Mouse (Mus musculus): ENCODE results near the gene Aup1. TPM values are rescaled to one million over a fixed set of nuclear protein-coding genes. Genes with fewer than 3 reads are reported as not detected.

Aup1 gene
- polyA plus RNA-seq, 1 experiment = 309 TPM

DNA sequence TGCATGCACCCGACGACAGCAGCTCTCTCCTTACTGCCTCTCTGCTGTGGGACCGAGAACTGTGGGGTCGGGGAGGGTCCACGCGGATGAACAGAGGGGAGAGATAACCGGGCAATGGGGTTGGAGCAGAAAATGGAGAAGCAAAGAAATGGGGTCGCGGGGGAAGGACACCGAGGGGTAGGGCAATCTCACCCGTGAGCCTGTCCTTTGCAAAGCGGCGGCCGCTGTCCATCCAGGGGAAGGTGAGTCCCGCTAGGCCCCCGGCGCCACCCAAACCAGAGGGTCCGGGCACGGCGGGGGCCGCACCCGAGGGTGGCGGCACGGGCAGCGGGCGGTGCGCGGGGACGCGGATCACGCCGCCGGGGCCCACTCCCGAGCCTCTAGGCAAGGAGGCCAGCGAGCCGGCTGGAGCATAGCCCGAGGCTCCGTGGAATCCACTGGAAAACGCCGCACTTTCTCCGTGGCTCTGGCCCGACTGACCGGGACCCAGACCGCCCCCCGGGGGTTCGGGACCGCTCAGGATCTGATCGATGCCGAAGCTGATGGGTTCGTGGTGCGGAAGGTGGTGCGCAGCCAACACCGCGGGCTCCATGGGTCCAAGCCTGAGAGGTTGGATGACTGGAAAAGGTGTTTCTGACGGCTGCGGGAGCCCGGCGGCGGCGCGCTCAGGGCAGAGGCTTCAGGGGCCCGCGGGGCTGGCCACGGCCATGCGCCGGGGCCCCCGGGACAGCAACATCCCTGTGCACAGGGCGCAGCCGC is 15.3 kb downstream of the Aup1 start:
- DNase-seq (ENCODE audit: low read depth) = no peak

DNA sequence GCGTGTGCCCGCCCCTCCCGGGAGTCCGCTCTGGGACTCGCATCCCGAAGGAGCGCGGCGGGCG is 15.8 kb downstream of the Aup1 start, which contains the start of gene Tlx2:
Tlx2 (minus strand) TSS at position 47 of the 64 bp plus-strand sequence.
- no peak for DNase-seq (ENCODE audit: low read depth)

DNA sequence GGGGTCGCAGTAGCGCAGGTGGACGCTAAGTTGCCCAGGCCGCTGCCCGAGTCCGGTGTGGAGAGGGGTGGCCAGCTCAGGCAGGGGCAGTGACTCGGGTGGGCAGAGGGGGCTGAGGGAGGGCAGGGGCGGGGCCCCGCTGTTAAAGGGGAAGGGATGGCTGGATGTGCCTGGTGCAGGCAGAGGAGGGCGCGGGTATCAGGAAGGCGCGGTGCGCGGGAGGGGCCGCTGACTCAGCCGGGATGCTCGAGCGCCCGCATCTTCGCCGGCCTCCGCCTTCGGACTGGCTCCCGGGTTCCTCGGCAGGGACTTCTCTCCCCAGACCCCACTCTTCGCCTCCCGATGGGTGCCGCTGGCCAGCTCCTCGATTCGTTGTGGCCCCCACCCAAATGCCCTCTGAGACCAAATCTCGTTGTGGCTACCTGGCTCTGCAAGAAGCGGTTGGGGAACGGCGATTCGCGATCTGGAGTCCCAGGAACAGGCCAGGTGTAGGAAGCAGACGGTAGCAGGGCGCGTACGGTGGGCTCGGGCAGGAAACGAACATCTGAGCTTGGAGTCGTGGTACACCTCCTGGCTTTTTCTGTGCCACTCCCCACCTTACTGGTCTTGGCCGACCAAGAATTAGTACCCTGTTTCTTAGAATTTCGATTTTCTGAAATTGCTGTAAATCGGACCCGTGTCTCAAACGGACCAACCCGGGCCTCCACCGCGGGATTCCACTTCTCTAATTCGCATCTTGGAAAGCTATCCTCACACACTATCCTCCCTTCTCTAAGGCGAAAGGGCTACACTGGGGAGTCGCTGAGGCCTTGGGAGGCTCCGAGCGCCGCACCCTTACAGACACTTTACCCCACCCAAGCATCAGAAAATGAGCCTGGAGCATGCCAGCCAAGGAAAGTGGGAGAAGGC is 16.2 kb downstream of the Aup1 start:
- no peak for DNase-seq (ENCODE audit: low read depth)

DNA sequence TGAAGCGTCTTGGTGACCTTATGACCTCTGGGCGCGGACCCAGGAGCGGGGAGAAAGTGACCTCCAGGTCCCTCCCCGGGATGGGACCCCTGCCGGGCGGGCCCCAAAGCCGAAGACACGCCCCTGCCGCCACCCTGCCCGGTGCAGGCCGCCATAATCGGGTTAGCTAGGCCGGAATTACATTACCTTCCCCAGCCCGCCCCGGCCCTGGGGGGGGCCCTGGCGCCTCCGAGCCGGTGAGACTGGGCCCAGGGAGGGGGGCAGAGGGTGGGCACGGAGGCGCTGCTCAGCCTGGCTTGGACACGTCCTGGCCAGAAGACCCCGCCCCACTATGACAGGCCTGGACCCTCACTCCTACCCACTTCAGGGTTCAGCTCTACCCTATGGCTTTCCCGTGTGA is 16.9 kb downstream of the Aup1 start:
- no peak for DNase-seq (ENCODE audit: low read depth)

- DNase-seq (ENCODE audit: low read depth) = no peak
These were observed 20.7 kb downstream of the Aup1 start for GRCm38 (mm10) chr6:83074979-83075378.

- DNase-seq (ENCODE audit: low read depth) = no peak
These were observed 23.5 kb downstream of the Aup1 start, which contains the start of gene Pcgf1 for GRCm38 (mm10) chr6:83077630-83078323. Gene Pcgf1 (plus strand): TSS chr6:83077869.

DNA sequence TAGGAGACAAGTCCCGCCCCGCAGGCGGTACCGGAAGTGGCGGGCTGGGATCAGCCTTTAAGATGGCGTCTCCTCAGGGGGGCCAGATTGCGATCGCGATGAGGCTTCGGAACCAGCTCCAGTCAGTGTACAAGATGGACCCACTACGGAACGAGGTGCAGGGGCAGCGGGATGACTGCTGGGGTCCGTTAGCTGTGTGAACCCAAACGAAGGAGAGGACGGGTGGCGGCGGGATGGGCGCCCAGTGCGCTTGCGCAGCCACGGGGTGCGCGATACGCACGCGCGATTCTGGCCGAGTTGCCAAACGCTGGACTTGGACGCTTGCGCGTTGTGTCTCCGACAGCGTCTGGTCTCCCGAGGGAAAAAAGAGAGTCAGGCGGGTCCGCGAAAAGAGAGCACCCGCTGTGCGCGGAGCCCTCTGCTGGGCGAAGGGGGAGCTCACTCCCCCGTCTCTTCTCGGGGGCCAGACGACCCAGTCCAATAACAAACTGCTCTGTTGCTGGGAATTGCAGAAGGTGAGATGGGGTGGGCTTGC is 24.1 kb downstream of the Aup1 start:
- DNase-seq (ENCODE audit: low read depth) = peak; percentile 60

DNA sequence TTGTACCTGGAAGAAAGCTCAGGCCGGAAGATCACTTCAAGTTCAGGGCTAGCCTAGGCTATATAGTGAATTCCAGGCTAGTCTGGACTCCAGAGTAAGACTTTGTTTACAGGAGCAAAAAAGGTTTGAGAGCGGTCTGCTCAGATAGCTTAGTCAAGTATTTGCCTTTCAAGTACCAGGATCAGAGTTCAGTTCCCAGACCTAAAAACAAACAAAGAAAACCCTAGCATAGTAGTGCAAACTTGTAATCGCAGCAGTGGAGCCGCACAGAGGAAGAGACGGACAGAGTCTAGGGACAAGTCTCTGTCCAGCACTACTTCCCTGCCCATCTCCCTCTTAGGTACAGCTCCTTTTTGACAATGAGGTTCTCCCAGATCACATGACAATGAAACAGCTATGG is 25.9 kb downstream of the Aup1 start:
- DNase-seq (ENCODE audit: low read depth) = no peak

DNA sequence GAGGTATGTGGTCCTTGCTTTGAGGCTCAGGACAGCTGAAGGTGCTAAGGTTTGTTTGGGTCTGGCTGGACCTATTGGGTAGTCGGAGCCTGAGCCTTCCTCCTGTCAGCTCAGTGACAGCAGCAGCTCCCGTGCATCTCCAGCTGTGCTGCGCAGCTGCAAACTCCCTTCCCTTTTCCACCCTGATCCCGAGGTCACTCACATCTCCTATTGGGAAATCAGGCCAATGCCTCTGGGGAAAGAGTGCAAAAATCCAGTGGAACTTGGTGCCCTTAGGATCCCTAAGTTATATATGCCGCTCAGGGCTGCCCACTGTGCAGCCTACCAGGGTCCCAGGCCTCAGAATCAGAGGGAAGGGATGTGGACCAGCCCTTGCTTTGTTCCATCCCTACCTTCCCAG is 29.2 kb downstream of the Aup1 start:
- no peak for DNase-seq (ENCODE audit: low read depth)

DNA sequence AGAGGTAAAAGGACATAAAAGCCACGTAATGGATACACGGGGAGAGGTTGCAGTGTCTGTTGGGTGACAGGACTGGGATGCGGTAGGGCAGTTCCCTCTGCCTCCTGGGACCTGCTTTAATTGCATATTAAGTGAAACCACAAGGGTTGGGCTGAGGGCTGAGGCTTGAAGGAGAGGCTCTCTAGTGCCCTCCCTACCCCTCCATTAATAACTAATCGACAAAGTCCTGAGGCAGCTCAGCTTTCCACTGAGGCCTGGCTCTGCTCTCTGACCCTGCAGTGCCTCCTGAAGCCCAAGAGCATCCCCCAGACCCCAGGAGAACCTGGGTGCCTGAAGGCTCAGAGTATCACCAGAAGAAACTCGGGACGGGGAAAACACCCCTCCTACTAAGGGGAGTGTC is 30.2 kb downstream of the Aup1 start:
- DNase-seq (ENCODE audit: low read depth) = no peak

GRCm38 (mm10) chr6:83086121-83087035 is 32.1 kb downstream of the Aup1 start, which contains the start of gene Lbx2:
Gene Lbx2 (plus strand): TSS chr6:83086367.
- no peak for DNase-seq (ENCODE audit: low read depth)

GRCm38 (mm10) chr6:83087205-83087925 is 33.0 kb downstream of the Aup1 start:
- DNase-seq (ENCODE audit: low read depth) = no peak

DNA sequence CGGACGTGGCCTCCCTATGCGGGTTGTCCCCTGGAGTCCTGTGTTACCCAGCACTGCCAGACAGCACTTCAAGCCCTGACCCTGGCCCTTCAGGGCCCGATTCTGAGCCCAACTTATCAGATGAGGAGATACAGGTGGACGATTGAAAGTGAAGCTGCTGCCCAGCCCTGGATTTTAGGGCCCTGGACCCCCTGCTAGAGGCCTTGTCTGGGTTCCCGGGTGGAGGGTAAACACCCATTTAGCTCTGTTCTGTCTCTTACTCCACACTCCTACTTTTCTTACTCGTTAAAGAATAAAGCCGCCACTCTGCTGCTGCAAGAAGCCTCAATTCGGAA is 33.6 kb downstream of the Aup1 start:
- no peak for DNase-seq (ENCODE audit: low read depth)

DNA sequence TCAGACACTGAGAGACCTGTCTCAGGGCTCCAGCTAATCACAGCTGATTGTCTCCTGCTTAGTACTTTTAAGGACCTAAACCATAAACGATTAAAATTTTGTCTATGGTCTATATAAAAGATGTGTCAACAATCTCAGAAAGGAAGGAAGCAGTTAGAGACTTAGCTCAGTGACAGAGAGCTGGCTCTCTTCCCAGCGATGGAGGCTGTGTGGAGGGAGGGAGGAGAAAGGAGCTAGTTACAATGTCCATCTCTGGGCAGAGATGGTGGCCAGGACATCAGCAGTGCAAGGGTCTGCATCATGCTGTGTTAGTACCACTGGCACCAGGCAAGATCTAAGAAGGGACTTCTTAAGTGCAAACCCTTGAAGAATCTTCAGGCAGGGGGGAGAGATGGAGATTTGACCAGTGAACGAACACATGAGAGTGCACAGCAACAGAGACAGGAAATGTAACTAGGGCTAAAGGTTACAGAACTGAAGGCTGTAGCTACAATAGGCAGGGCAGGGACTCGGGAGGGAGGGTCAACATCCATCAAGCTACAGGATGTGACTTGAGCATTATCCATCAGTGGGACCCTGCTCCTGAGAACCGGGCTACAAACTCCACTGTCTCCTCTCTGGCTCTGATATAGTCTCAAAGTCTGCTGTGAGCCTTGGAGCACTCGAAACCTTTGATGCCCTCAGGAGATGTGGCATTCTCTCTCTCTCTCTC is 38.3 kb downstream of the Aup1 start:
- no peak for DNase-seq (ENCODE audit: low read depth)

- DNase-seq (ENCODE audit: low read depth) = no peak
These were observed 41.6 kb downstream of the Aup1 start for GRCm38 (mm10) chr6:83095968-83096367.

GRCm38 (mm10) chr6:83098411-83098810 is 44.1 kb downstream of the Aup1 start:
- no peak for DNase-seq (ENCODE audit: low read depth)

- no peak for DNase-seq (ENCODE audit: low read depth)
These were observed 47.0 kb downstream of the Aup1 start, which contains the start of the genes Ccdc142 and Gm42688 for GRCm38 (mm10) chr6:83101316-83101687. Gene Ccdc142 (plus strand): TSS chr6:83101601. Gene Gm42688 (plus strand): TSS chr6:83101617.

DNA sequence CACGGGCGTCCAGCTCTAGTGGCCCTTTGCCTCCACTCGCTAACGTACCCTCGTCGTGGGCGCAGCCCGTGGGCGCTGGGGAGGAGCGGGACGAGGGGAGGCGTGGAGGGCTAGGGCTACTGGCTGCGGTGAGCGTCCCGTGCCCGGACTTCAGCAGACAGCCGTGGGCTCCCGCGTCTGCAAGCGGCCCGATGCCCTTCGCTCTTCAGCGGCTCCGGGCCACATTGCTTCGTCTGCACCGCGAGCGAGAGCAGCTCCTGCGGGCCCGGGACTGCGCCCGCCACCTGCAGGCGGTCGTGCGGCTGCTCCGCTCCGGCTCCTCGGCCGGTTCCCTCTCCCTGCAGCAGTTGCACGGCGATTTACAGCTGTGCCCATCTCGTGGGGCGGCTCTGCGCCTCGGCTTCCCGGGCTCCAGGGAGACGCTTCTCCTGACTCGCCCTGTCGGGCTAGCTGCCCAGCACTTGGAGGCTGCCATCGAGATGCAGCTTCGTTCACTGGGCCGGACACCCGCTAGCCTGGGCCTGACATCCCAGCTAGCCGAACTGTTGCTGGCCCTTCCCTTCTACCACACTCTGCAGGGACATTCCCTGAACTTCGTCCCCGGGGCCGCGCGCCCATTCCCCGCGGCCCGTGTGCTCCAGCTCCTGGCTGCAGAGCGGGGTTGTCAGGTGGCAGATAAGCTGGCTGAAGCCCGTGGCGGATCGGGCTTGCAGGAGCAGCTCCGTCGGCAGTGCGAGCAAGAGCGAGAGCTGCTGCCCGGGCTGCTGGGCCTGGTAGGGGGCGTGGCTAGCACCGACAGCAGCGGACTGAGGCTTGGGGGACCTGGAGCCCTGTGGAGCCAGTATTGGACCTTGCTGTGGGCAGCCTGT is 47.6 kb downstream of the Aup1 start:
- no peak for DNase-seq (ENCODE audit: low read depth)

- DNase-seq (ENCODE audit: low read depth) = no peak
These were observed 48.9 kb downstream of the Aup1 start for GRCm38 (mm10) chr6:83103130-83103650.
